Mouse (Mus musculus) heart, postnatal 4 days (tissue): Measurements from ENCODE around the gene Hist1h4m. TPM values are rescaled to one million over a fixed set of nuclear protein-coding genes. Genes with fewer than 3 reads are reported as not detected.
"Not testable (repeated sequence)": the region's sequence is repeated elsewhere in the genome, so short reads cannot be mapped to it uniquely, and the experiment has no call there.

Source experiments
- DNase-seq: peaks from one replicate; pipeline ENCODE4 v3.0.0; 2021
- microRNA-seq, 2 experiments: library from miRNA; unstranded; fragments of <30 nt; microRNA quantifications; one replicate each; pipeline ENCODE4 v1.2.0; 2021 to 2022
- total RNA-seq, 2 experiments: library from RNA; stranded (reverse); gene quantifications; 2 replicates each; pipeline ENCODE4 v1.2.3; 2021

The Hist1h4m gene
- total RNA-seq, 2 experiments from 2014 or later: 679 to 704 TPM

DNA sequence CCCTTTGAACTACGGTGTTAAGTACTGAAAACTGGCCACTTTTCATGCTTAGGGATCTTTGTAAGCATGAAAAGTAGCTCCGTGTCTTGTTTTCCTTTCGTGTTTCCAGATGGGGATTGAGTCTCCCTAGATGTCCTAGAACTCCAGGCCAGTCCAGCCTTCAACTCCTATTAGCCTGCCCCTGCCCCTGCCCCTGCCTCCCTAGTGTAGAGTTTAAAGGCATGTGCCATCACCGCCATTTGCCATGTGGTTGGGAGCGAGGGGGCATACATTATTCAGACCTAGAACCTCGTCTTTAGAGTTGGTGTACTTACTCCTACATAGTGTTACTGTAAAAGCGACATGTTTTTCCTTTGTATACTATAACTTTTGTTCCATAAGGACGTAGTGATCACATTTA, 472 bp upstream of the Hist1h4m start:
- DNase-seq: not testable (repeated sequence)

GRCm38 (mm10) chr13:21812092-21812491, 546 bp downstream of the Hist1h4m start:
- DNase-seq: not testable (repeated sequence)

GRCm38 (mm10) chr13:21820082-21820890, 8.7 kb downstream of the Hist1h4m start:
- not testable (repeated sequence) for DNase-seq

DNA sequence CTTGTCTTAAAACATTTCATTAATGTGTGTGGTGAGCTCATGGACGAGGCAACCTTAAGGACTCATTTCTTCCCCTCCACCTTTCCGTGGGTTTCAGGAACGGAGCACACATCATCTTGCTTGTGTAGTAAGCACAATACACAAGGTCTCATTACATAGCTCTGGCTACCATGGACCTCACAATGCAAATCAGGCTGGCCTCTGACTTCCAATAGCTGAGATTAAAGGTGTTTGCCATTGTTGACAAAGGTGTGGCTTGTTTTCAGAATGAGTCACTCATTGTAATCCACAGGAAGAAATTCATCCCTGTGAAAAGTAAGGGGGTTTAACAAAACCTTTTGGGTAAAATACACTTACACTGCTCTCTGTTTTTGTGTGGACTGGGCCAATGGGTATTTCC, 17.0 kb downstream of the Hist1h4m start:
- no peak for DNase-seq

DNA sequence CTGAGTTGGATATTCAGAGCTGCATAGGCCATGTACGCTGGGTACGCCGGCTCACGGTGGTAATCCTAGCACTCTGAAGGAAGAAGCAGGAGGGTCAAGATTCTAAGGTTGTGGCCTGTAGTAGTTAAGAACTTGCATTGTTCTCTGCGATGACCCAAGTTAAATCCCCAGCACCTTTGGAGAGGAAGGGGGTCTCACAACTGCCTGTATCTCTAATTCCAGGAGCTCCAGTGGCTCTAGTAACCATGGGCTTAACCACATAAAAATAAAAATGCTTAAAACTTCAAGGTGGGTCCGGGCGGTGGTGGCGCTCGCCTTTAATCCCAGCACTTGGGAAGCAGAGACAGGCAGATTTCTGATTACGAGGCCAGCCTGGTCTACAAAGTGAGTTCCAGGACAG, 18.8 kb downstream of the Hist1h4m start:
- DNase-seq: no peak

- DNase-seq: peak; percentile 11
Measured at GRCm38 (mm10) chr13:21831418-21832394, 20.2 kb downstream of the Hist1h4m start, which contains the start of gene Hist1h4n. Gene Hist1h4n, minus strand, starts transcription at chr13:21832196.

DNA sequence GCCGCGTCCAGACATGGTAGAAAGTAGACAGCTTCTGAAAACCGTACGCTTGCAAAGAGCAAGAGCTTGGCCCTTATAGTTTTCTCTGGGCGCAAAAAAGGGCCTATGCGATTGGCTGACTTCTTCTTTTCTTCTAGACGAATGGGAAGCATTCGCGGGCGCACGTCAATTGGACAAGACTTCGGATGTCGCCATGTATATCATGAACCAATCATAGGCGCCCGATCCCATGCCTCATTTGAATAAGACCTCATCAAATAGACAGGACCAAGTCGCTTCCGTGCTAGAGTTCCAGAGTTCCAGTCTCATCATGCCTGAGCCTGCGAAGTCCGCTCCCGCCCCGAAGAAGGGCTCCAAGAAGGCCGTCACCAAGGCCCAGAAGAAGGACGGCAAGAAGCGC, 21.9 kb downstream of the Hist1h4m start, which contains the start of the genes Hist1h2ap and Hist1h2br:
Hist1h2ap (minus strand) TSS at position 47 of the 400 bp plus-strand sequence.
Hist1h2br (plus strand) TSS at position 283 of the 400 bp plus-strand sequence.
- not testable (repeated sequence) for DNase-seq

- not testable (repeated sequence) for DNase-seq
Measured at GRCm38 (mm10) chr13:21840508-21840907, 29.0 kb downstream of the Hist1h4m start.

DNA sequence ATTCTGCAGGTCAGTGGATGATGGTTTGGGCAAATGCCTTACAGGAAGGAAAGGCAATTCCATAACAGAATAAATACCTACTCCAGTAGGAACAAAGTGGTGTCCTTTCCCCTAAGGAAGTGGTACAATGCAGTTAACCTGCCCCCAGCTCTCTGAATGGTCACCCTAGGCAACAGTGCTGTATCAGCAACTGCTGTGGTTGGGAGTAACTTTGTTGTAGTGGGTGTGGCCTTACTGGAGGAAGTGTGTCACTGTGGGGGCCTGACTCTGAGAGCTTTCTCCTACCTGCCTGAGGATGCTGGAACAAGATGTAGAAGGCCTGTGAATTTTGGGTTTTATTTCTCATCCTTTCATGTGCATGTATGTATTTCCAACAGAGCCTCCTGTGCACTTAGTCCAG, 34.8 kb downstream of the Hist1h4m start:
- not testable (repeated sequence) for DNase-seq

DNA sequence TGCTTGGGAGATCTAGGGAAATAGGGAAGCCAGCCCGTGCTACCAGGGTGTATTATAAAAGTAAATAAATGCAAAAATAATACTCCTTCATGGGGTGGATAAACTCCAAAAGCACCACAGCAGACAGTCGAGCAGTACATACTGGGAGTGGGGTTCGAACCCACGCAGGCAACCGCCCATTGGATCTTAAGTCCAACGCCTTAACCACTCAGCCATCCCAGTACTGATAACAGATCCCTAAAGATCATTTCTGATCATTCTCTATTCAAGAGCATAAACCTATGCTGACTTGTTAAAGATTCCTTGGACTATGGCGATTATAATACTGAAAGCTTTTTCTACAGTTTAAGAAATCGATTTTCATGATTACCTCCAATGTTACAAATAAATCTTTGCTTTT, 36.3 kb downstream of the Hist1h4m start:
- DNase-seq: no peak

- DNase-seq: not testable (repeated sequence)
Measured at GRCm38 (mm10) chr13:21850696-21851095, 39.1 kb downstream of the Hist1h4m start.

GRCm38 (mm10) chr13:21852215-21852945, 40.8 kb downstream of the Hist1h4m start:
- peak; percentile 82 for DNase-seq

GRCm38 (mm10) chr13:21855146-21855545, 43.6 kb downstream of the Hist1h4m start:
- peak; percentile 37 for DNase-seq

- peak; percentile 10 for DNase-seq
Measured at GRCm38 (mm10) chr13:21855698-21856162, 44.2 kb downstream of the Hist1h4m start.

DNA sequence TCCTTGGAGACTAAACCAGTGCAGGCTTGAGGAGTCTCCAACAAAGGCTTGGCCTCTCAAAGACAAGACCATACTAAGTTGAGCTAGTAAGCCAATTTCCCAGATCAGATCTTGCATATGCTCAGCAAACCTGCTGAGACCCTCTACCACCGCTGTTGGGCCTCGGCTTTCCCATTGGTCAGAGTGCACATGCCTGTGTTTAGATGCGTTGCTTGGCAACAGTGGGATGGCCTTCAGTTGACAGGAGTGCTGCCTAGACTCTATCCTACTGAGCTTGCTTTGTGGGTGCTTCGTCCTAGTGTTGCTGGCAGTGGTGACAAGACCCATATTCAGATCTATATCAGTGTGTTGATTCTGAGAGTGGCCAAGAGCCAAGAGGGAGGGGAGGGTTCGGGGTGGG, 50.1 kb downstream of the Hist1h4m start:
- DNase-seq: no peak

Small RNAs within 50 kb of the gene (microRNA-seq; reads per million reads assigned to microRNA genes)
- 0 reads per million in 2 experiments for gene Gm19658
- gene Gm44346: 0 reads per million in 2 experiments
- gene Gm44466: 0 reads per million in 2 experiments

Other genes with a start within 250 kb of the Hist1h4m start
- not detected for gene Olfr1364, start 230.0 kb upstream of the Hist1h4m start, total RNA-seq
- gene Olfr1362, start 197.7 kb upstream of the Hist1h4m start, total RNA-seq: not detected
- not detected for gene Olfr11, start 169.2 kb upstream of the Hist1h4m start, total RNA-seq
- not detected for gene Olfr1361, start 148.4 kb upstream of the Hist1h4m start, total RNA-seq
- gene Olfr1360, start 134.3 kb upstream of the Hist1h4m start, total RNA-seq: not detected
- not detected for gene Olfr1359, start 113.6 kb upstream of the Hist1h4m start, total RNA-seq
- gene Hist1h2bl, start 95.6 kb upstream of the Hist1h4m start, total RNA-seq: 100 to 1,000 TPM; 413 to 441 TPM
- 100 to 1,000 TPM; 376 to 467 TPM for gene Hist1h2ai, start 95.3 kb upstream of the Hist1h4m start, total RNA-seq
- 100 to 1,000 TPM; 719 to 727 TPM for gene Hist1h3h, start 94.1 kb upstream of the Hist1h4m start, total RNA-seq
- 100 to 1,000 TPM; 135 to 139 TPM for gene Hist1h2bm, start 89.7 kb upstream of the Hist1h4m start, total RNA-seq
- 10 to 100 TPM; 84.6 to 87.5 TPM for gene Hist1h4j, start 76.7 kb upstream of the Hist1h4m start, total RNA-seq
- 1,000 to 10,000 TPM in 1 of 2 experiments, 100 to 1,000 TPM in 1; 995 to 1,039 TPM for gene Hist1h4k, start 61.2 kb upstream of the Hist1h4m start, total RNA-seq
- 100 to 1,000 TPM; 186 to 191 TPM for gene Hist1h2ak, start 57.9 kb upstream of the Hist1h4m start, total RNA-seq
- gene Hist1h2bn, start 57.6 kb upstream of the Hist1h4m start, total RNA-seq: 100 to 1,000 TPM; 295 to 300 TPM
- 100 to 1,000 TPM; 295 to 307 TPM for gene Hist1h1b, start 31.1 kb upstream of the Hist1h4m start, total RNA-seq
- 100 to 1,000 TPM; 504 to 518 TPM for gene Hist1h3i, start 28.4 kb upstream of the Hist1h4m start, total RNA-seq
- 100 to 1,000 TPM in 1 of 2 experiments, 10 to 100 TPM in 1; 94.5 to 114 TPM for gene Hist1h2an, start 24.5 kb upstream of the Hist1h4m start, total RNA-seq
- 100 to 1,000 TPM; 213 to 224 TPM for gene Hist1h2bp, start 24.3 kb upstream of the Hist1h4m start, total RNA-seq
- 100 to 1,000 TPM; 420 to 457 TPM for gene Hist1h2bq, start 1.5 kb upstream of the Hist1h4m start, total RNA-seq
- not detected for gene Hist1h2ao, start 1.3 kb upstream of the Hist1h4m start, total RNA-seq
- gene Hist1h4n, start 20.4 kb downstream of the Hist1h4m start, total RNA-seq: 10 to 100 TPM; 54.0 to 56.5 TPM
- gene Hist1h2ap, start 21.8 kb downstream of the Hist1h4m start, total RNA-seq: 100 to 1,000 TPM; 717 to 739 TPM
- gene Hist1h2br, start 22.0 kb downstream of the Hist1h4m start, total RNA-seq: 100 to 1,000 TPM; 420 to 457 TPM
- gene Zfp184, start 133.3 kb downstream of the Hist1h4m start, total RNA-seq: 1 to 10 TPM; 3.9 TPM
- gene Pom121l2, start 169.4 kb downstream of the Hist1h4m start, total RNA-seq: not detected
- gene Prss16, start 198.0 kb downstream of the Hist1h4m start, total RNA-seq: not detected
- gene Hist1h2ah, start 223.8 kb downstream of the Hist1h4m start, total RNA-seq: 100 to 1,000 TPM; 504 to 579 TPM
- gene Hist1h2bk, start 224.1 kb downstream of the Hist1h4m start, total RNA-seq: 100 to 1,000 TPM; 416 to 424 TPM
- 100 to 1,000 TPM; 139 to 147 TPM for gene Hist1h4i, start 229.6 kb downstream of the Hist1h4m start, total RNA-seq
- gene Hist1h2ag, start 231.2 kb downstream of the Hist1h4m start, total RNA-seq: 100 to 1,000 TPM; 359 to 370 TPM
- 100 to 1,000 TPM; 284 to 295 TPM for gene Hist1h2bj, start 231.5 kb downstream of the Hist1h4m start, total RNA-seq